Mouse (Mus musculus) midbrain, embryonic 13.5 days (tissue): ENCODE data around the gene Rufy1. TPM values are rescaled to one million over a fixed set of nuclear protein-coding genes. Genes with fewer than 3 reads are reported as not detected.
A peak's percentile ranks its signal among the peaks of the same experiment; 100 is the strongest.

Experiments used
- ATAC-seq: fragments of 200-750 bp; cut with Nextera tagmentation; 2 replicates; pipeline ENCODE4 v1.8.0; 2017; ENCODE audit warnings: mild to moderate bottlenecking, moderate TSS enrichment, moderate library complexity
- H3K27ac ChIP-seq: fragments of 300-500 bp; sonication (generic); 2 replicates; pipeline ENCODE4 v1.5.1; 2015; ENCODE audit warnings: inconsistent platforms, mild to moderate bottlenecking, moderate library complexity
- H3K27me3 ChIP-seq: fragments of 300-500 bp; sonication (generic); 2 replicates; pipeline ENCODE4 v1.6.1; 2015; ENCODE audit warnings: mild to moderate bottlenecking, inconsistent platforms
- H3K36me3 ChIP-seq: fragments of 300-500 bp; sonication (generic); 2 replicates; pipeline ENCODE4 v1.6.1; 2015; ENCODE audit warnings: mild to moderate bottlenecking, inconsistent platforms
- H3K4me1 ChIP-seq: fragments of 300-500 bp; sonication (generic); replicated peaks from 2 replicates; pipeline ENCODE4 v1.6.1; 2015; ENCODE audit warnings: inconsistent platforms
- H3K4me2 ChIP-seq: fragments of 300-500 bp; sonication (generic); replicated peaks from 2 replicates; pipeline ENCODE4 v1.6.1; 2015; ENCODE audit warnings: moderate library complexity, mild to moderate bottlenecking, inconsistent platforms
- H3K4me3 ChIP-seq: fragments of 300-500 bp; sonication (generic); replicated peaks from 2 replicates; pipeline ENCODE4 v1.5.1; 2015; ENCODE audit warnings: mild to moderate bottlenecking, inconsistent platforms
- H3K9ac ChIP-seq: fragments of 300-500 bp; sonication (generic); replicated peaks from 2 replicates; pipeline ENCODE4 v1.6.1; 2015; ENCODE audit warnings: mild to moderate bottlenecking, inconsistent platforms
- H3K9me3 ChIP-seq: fragments of 300-500 bp; sonication (generic); 2 replicates; pipeline ENCODE4 v1.6.1; 2016; ENCODE audit warnings: mild to moderate bottlenecking, inconsistent platforms
- WGBS: fragments of 180-500 bp; shearing (Covaris S2); methylation state at CpG from one replicate; pipeline ENCODE4 v1.1.7; 2015; 5-methylcytosine and 5-hydroxymethylcytosine counted together
- polyA plus RNA-seq: library from polyadenylated mRNA; unstranded; fragments of >200 nt; fragmentation: Nextera tagmentation; extraction: Ambion mirVana; gene quantifications from 2 replicates; pipeline ENCODE4 v1.2.1, GENCODE M21; 2015

The Rufy1 gene
- polyA plus RNA-seq, 1 experiment from 2014 or later: 25.0 TPM

- no peaks in the 10 kb centered on the region for H3K9me3 ChIP-seq
- H3K4me1 ChIP-seq: no peaks in the 10 kb centered on the region
- no peak overlapping the region for H3K27ac ChIP-seq
- 73% methylated on average over 5 of the region's 5 CpGs for WGBS
- H3K36me3 ChIP-seq: peaks cover 85% of the 10 kb centered on the region
- no peak for ATAC-seq
- H3K4me3 ChIP-seq: no peak overlapping the region
- H3K4me2 ChIP-seq: no peak overlapping the region
- H3K9ac ChIP-seq: no peak overlapping the region
- H3K27me3 ChIP-seq: no peaks in the 10 kb centered on the region
Measured at GRCm38 (mm10) chr11:50389616-50390015, 41.3 kb downstream of the Rufy1 start.

- H3K9me3 ChIP-seq: no peaks in the 10 kb centered on the region
- no peak overlapping the region for H3K4me2 ChIP-seq
- no peaks in the 10 kb centered on the region for H3K4me1 ChIP-seq
- H3K27ac ChIP-seq: no peak overlapping the region
- H3K36me3 ChIP-seq: peaks cover 82% of the 10 kb centered on the region
- 69% methylated on average over 3 of the region's 3 CpGs for WGBS
- H3K4me3 ChIP-seq: no peak overlapping the region
- no peak for ATAC-seq
- H3K9ac ChIP-seq: no peak overlapping the region
- H3K27me3 ChIP-seq: no peaks in the 10 kb centered on the region
Measured at GRCm38 (mm10) chr11:50389011-50389410, 41.9 kb downstream of the Rufy1 start.

- 0 out of 2 replicates have a peak, but pooled peaks have one; percentile 22 for ATAC-seq
- H3K27ac ChIP-seq: peak overlapping the region; percentile 16; the same call in 1 of the 2 replicates
- no peaks in the 10 kb centered on the region for H3K4me1 ChIP-seq
- H3K4me3 ChIP-seq: no peak overlapping the region
- no peaks in the 10 kb centered on the region for H3K9me3 ChIP-seq
- H3K9ac ChIP-seq: no peak overlapping the region
- peaks cover 78% of the 10 kb centered on the region for H3K36me3 ChIP-seq
- WGBS: 96% methylated on average over 3 of the region's 3 CpGs
- no peaks in the 10 kb centered on the region for H3K27me3 ChIP-seq
- H3K4me2 ChIP-seq: no peak overlapping the region
Measured at GRCm38 (mm10) chr11:50388217-50388929, 42.6 kb downstream of the Rufy1 start.

- Histone ChIP-seq H3K27me3 (no peaks in the 10 kb centered on the region), H3K4me1 (no peaks in the 10 kb centered on the region; the same call in 1 of the 2 replicates), H3K9me3 (no peaks in the 10 kb centered on the region), H3K36me3 (peaks cover 79% of the 10 kb centered on the region), H3K4me2 (no peak overlapping the region), H3K27ac (0 out of 2 replicates have a peak overlapping the region, but pooled peaks have one; percentile 16), H3K9ac (no peak overlapping the region), H3K4me3 (no peak overlapping the region)
- 93% methylated on average over 4 of the region's 4 CpGs for WGBS
- ATAC-seq: no peak
Measured at GRCm38 (mm10) chr11:50387697-50388096, 43.2 kb downstream of the Rufy1 start.

- 78% methylated on average over 3 of the region's 3 CpGs for WGBS
- no peak for ATAC-seq
- Histone ChIP-seq H3K27ac (no peak overlapping the region), H3K9me3 (no peaks in the 10 kb centered on the region), H3K27me3 (no peaks in the 10 kb centered on the region), H3K4me3 (no peak overlapping the region), H3K4me1 (no peaks in the 10 kb centered on the region; the same call in 1 of the 2 replicates), H3K9ac (no peak overlapping the region), H3K4me2 (no peak overlapping the region), H3K36me3 (peaks cover 82% of the 10 kb centered on the region)
Measured at GRCm38 (mm10) chr11:50387167-50387679, 43.7 kb downstream of the Rufy1 start.

- Histone ChIP-seq H3K27ac (no peak overlapping the region), H3K4me3 (peak overlapping the region; percentile 36), H3K27me3 (no peaks in the 10 kb centered on the region), H3K9ac (peak overlapping the region; percentile 39; the same call in 1 of the 2 replicates), H3K4me1 (peaks cover 26% of the 10 kb centered on the region), H3K4me2 (peak overlapping the region; percentile 62), H3K36me3 (peaks cover 38% of the 10 kb centered on the region), H3K9me3 (no peaks in the 10 kb centered on the region)
- ATAC-seq: no peak
- WGBS: 27% methylated on average over 4 of the region's 4 CpGs
Measured at GRCm38 (mm10) chr11:50381311-50381710, 49.6 kb downstream of the Rufy1 start.

- 68% methylated on average over 12 of the region's 12 CpGs for WGBS
- Histone ChIP-seq H3K4me3 (peak overlapping the region; percentile 99), H3K4me2 (peak overlapping the region; percentile 76), H3K27me3 (no peaks in the 10 kb centered on the region), H3K9me3 (no peaks in the 10 kb centered on the region), H3K4me1 (peaks cover 34% of the 10 kb centered on the region), H3K27ac (no peak overlapping the region), H3K36me3 (peaks cover 26% of the 10 kb centered on the region), H3K9ac (peak overlapping the region; percentile 99)
- no peak for ATAC-seq
Measured at GRCm38 (mm10) chr11:50379023-50379752, 51.7 kb downstream of the Rufy1 start.

- Histone ChIP-seq H3K9ac (peak overlapping the region; percentile 99), H3K9me3 (no peaks in the 10 kb centered on the region), H3K4me1 (peaks cover 34% of the 10 kb centered on the region), H3K27me3 (peaks cover 3% of the 10 kb centered on the region; the same call in 1 of the 2 replicates), H3K4me3 (peak overlapping the region; percentile 99), H3K4me2 (peak overlapping the region; percentile 76), H3K27ac (peak overlapping the region; percentile 99), H3K36me3 (peaks cover 20% of the 10 kb centered on the region)
- peak; percentile 85 for ATAC-seq
- WGBS: under 1% methylated on average over 67 of the region's 71 CpGs
Measured at GRCm38 (mm10) chr11:50377892-50378684, 52.8 kb downstream of the Rufy1 start.

- Histone ChIP-seq H3K4me3 (peak within 1 kb of the TSS; percentile 99), H3K9me3 (no peaks in the 10 kb centered on the region), H3K36me3 (peaks cover 12% of the 10 kb centered on the region), H3K4me1 (peaks cover 34% of the 10 kb centered on the region), H3K27ac (peak within 1 kb of the TSS; percentile 99), H3K4me2 (peak within 1 kb of the TSS; percentile 76), H3K9ac (peak within 1 kb of the TSS; percentile 99), H3K27me3 (peaks cover 3% of the 10 kb centered on the region; the same call in 1 of the 2 replicates)
- WGBS: under 1% methylated on average over 76 of the region's 76 CpGs
- ATAC-seq: peak; percentile 92
Measured at GRCm38 (mm10) chr11:50376911-50377891, 53.7 kb downstream of the Rufy1 start, which contains the start of gene Hnrnph1. Hnrnph1 (plus strand) TSS chr11:50376990.

- Histone ChIP-seq H3K36me3 (peaks cover 8% of the 10 kb centered on the region), H3K27me3 (peaks cover 3% of the 10 kb centered on the region; the same call in 1 of the 2 replicates), H3K4me3 (peak overlapping the region; percentile 99), H3K9ac (peak overlapping the region; percentile 83), H3K9me3 (no peaks in the 10 kb centered on the region), H3K4me1 (peaks cover 29% of the 10 kb centered on the region), H3K4me2 (peak overlapping the region; percentile 76), H3K27ac (peak overlapping the region; percentile 99)
- 19% methylated on average over 10 of the region's 10 CpGs for WGBS
- no peak for ATAC-seq
Measured at GRCm38 (mm10) chr11:50376156-50376790, 54.7 kb downstream of the Rufy1 start.
